In genomic region chr7:113256046-113256445, GRCm38 (mm10) we compare ENCODE assay signal across 8 mouse cellular contexts. TPM values are rescaled to one million over a fixed set of nuclear protein-coding genes. Genes with fewer than 3 reads are reported as not detected.
DNase-seq lines count a peak whose midpoint lies in the region; ATAC-seq lines count a peak whose summit lies in the region.

No protein-coding gene starts in this region.

- no peak overlapping the region for H3K4me3 ChIP-seq in forebrain, embryonic 11.5 days (ENCODE audit: low read depth, low read length)
- no peak overlapping the region for H3K4me3 ChIP-seq in forebrain, embryonic 15.5 days
- no peak overlapping the region for H3K4me3 ChIP-seq in midbrain, embryonic 10.5 days
- no peak overlapping the region for H3K4me3 ChIP-seq in midbrain, embryonic 13.5 days (replicated peaks)

- H3K36me3 ChIP-seq in forebrain, embryonic 11.5 days (ENCODE audit: control insufficient read depth, insufficient read depth, low read length), result no peaks in the 10 kb centered on the region
- no peaks in the 10 kb centered on the region for H3K36me3 ChIP-seq in forebrain, embryonic 15.5 days
- H3K36me3 ChIP-seq in midbrain, embryonic 10.5 days, result no peaks in the 10 kb centered on the region
- H3K36me3 ChIP-seq in midbrain, embryonic 13.5 days, result no peaks in the 10 kb centered on the region

- H3K27me3 ChIP-seq in forebrain, embryonic 11.5 days (ENCODE audit: control insufficient read depth, insufficient read depth, low read length), result no peaks in the 10 kb centered on the region
- no peaks in the 10 kb centered on the region for H3K27me3 ChIP-seq in forebrain, embryonic 15.5 days
- no peaks in the 10 kb centered on the region for H3K27me3 ChIP-seq in midbrain, embryonic 10.5 days (ENCODE audit: low read depth, poor library complexity, severe bottlenecking)
- H3K27me3 ChIP-seq in midbrain, embryonic 13.5 days, result no peaks in the 10 kb centered on the region

- H3K27ac ChIP-seq in forebrain, embryonic 11.5 days (ENCODE audit: low read depth, low read length), result no peak overlapping the region
- H3K27ac ChIP-seq in forebrain, embryonic 15.5 days (replicated peaks), result no peak overlapping the region
- H3K27ac ChIP-seq in midbrain, embryonic 10.5 days (replicated peaks), result no peak overlapping the region
- no peak overlapping the region for H3K27ac ChIP-seq in midbrain, embryonic 13.5 days

- H3K9me3 ChIP-seq in forebrain, embryonic 11.5 days (ENCODE audit: control insufficient read depth, low read length), result no peaks in the 10 kb centered on the region
- H3K9me3 ChIP-seq in forebrain, embryonic 15.5 days, result no peaks in the 10 kb centered on the region
- H3K9me3 ChIP-seq in midbrain, embryonic 10.5 days (replicated peaks), result no peaks in the 10 kb centered on the region
- no peaks in the 10 kb centered on the region for H3K9me3 ChIP-seq in midbrain, embryonic 13.5 days

- 49% methylated on average over 4 of the region's 4 CpGs for WGBS in forebrain, embryonic 11.5 days
- WGBS in forebrain, embryonic 15.5 days, result 58% methylated on average over 4 of the region's 4 CpGs
- 52% methylated on average over 4 of the region's 4 CpGs for WGBS in midbrain, embryonic 10.5 days
- WGBS in midbrain, embryonic 13.5 days, result 46% methylated on average over 4 of the region's 4 CpGs

- H3K9ac ChIP-seq in forebrain, embryonic 11.5 days (ENCODE audit: low read length), result no peak overlapping the region
- H3K9ac ChIP-seq in forebrain, embryonic 15.5 days (replicated peaks), result no peak overlapping the region
- no peak overlapping the region for H3K9ac ChIP-seq in midbrain, embryonic 13.5 days (replicated peaks)

- H3K4me1 ChIP-seq in forebrain, embryonic 11.5 days (replicated peaks; ENCODE audit: control insufficient read depth, insufficient read depth, low read length), result peaks cover 8% of the 10 kb centered on the region
- peaks cover 25% of the 10 kb centered on the region for H3K4me1 ChIP-seq in forebrain, embryonic 15.5 days
- H3K4me1 ChIP-seq in midbrain, embryonic 10.5 days, result peaks cover 28% of the 10 kb centered on the region
- peaks cover 28% of the 10 kb centered on the region for H3K4me1 ChIP-seq in midbrain, embryonic 13.5 days (replicated peaks)

- no peak for ATAC-seq in forebrain, embryonic 11.5 days (replicated peaks; ENCODE audit: low FRiP score)
- no peak for ATAC-seq in forebrain, embryonic 15.5 days (replicated peaks)
- ATAC-seq in midbrain, embryonic 13.5 days, result no peak
- ATAC-seq in inflammation-experienced regulatory T-cells, adult 6 months, result peak; percentile 55

- H3K4me2 ChIP-seq in forebrain, embryonic 11.5 days (ENCODE audit: low read depth, low read length, severe bottlenecking), result no peak overlapping the region
- H3K4me2 ChIP-seq in forebrain, embryonic 15.5 days (replicated peaks), result no peak overlapping the region
- no peak overlapping the region for H3K4me2 ChIP-seq in midbrain, embryonic 13.5 days (replicated peaks)

- peak; percentile 72 for DNase-seq in forebrain, embryonic 11.5 days (ENCODE audit: low spot score)
- DNase-seq in midbrain, embryonic 10.5 days (ENCODE audit: low spot score), result peak; percentile 52
- peak; percentile 53 for DNase-seq in adrenal gland, postnatal 25 days
- peak; percentile 63 for DNase-seq in naive thymus-derived CD4-positive, alpha-beta T cell, adult 2 months (ENCODE audit: low read depth)
- no peak for DNase-seq in ovary, adult 18-20 months (ENCODE audit: low spot score)

RNA-seq across cellular contexts. Expression of gene Arntl, which starts 48.8 kb away (rescaled TPM):
- polyA plus RNA-seq in forebrain, embryonic 11.5 days (2014; fragmentation: Nextera tagmentation; extraction: Ambion mirVana), result 9.2 and 11.6 TPM in 2 replicates
- polyA plus RNA-seq in forebrain, embryonic 15.5 days (2015; fragmentation: Nextera tagmentation; extraction: Ambion mirVana), result 16.0 and 16.2 TPM in 2 replicates
- 6.6 and 7.0 TPM in 2 replicates for polyA plus RNA-seq in midbrain, embryonic 10.5 days (2016; fragmentation: Nextera tagmentation; extraction: Ambion mirVana)
- polyA plus RNA-seq in midbrain, embryonic 13.5 days (2015; fragmentation: Nextera tagmentation; extraction: Ambion mirVana), result 9.4 and 12.0 TPM in 2 replicates
- total RNA-seq in adrenal gland, postnatal 25 days (2021), result 5.4 and 13.8 TPM in 2 replicates
- 10 to 100 TPM; 20.7 to 36.9 (median 30.1) TPM for polyA plus RNA-seq in inflammation-experienced regulatory T-cells, adult 6 months (2017; shearing (Covaris generic))
